Comparison of ENCODE assay signal across 11 mouse cellular contexts in the genomic region with DNA sequence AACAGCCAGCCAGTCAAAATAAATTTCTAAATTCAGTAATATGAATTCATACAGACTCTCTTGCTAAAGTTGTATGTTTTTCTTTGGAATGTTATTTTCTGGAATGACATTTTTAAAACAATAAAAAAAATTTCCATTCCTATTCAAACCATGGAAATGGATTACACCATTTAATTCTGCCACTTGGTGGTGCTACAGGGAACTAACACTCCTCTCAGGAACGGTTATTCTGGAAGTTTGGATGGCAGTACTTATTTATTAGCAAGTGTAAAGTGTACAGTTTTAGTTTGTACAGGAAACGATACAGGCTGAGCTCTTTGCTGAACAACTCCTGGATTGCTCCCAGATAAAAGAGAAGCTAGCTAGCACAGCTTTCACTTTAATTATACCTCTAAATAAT. TPM values are rescaled to one million over a fixed set of nuclear protein-coding genes. Genes with fewer than 3 reads are reported as not detected.
A peak's percentile ranks its signal among the peaks of the same experiment; 100 is the strongest.
DNase-seq lines count a peak whose midpoint lies in the region; TF ChIP-seq lines count a peak whose summit lies in the region.
"Had no signal": no experiment of that assay in that cellular context is flagged by ENCODE, and none has a peak within 500 bp of the region (broad histone marks: within the 10 kb centered on the region; RNA-seq: fewer than 3 reads in every experiment).

No protein-coding gene starts in this region.

- intact Hi-C loops in left cerebral cortex, adult 2 months (cut with DNase I): loop anchor here (2.0 to 10.0 kb wide), 3 partner anchors 31 to 463 kb away; a partner anchor contains a TSS

- H3K27ac ChIP-seq in left cerebral cortex, adult 2 months: no peak overlapping the region
- H3K27ac ChIP-seq in macrophage: peak overlapping the region; percentile 60
- H3K27ac ChIP-seq: embryonic facial prominence, embryonic 13.5 days; hindbrain, embryonic 15.5 days; lung, embryonic 15.5 days had no signal

- no peaks in the 10 kb centered on the region for H3K36me3 ChIP-seq in macrophage (ENCODE audit: inconsistent target)
- H3K36me3 ChIP-seq: embryonic facial prominence, embryonic 13.5 days; hindbrain, embryonic 15.5 days; lung, embryonic 15.5 days had no signal

- no peak overlapping the region for H3K4me3 ChIP-seq in left cerebral cortex, adult 2 months
- no peak overlapping the region for H3K4me3 ChIP-seq in macrophage (ENCODE audit: inconsistent target)
- H3K4me3 ChIP-seq: embryonic facial prominence, embryonic 13.5 days; hindbrain, embryonic 15.5 days; lung, embryonic 15.5 days had no signal

- 6% methylated on average over 2 of the region's 2 CpGs for WGBS in macrophage (ENCODE audit: missing documents)

- DNase-seq in gastrocnemius, adult 18-20 months (ENCODE audit: low spot score): peak; percentile 34
- no peak for DNase-seq in gastrocnemius, postnatal 25 days
- no peak for DNase-seq in left cerebral cortex, adult 2 months (ENCODE audit: extremely low spot score in 1 of 2, low spot score in 2 of 2)
- no peak for DNase-seq in left cerebral cortex, adult 8-10 months (ENCODE audit: low spot score in 2 of 2)
- DNase-seq in ZHBTc4 (ENCODE audit: low read depth, low spot score): peak; percentile 53
- no peak for DNase-seq in frontal cortex, postnatal 25 days (ENCODE audit: low spot score in 2 of 2)
- DNase-seq in MN1 (ENCODE audit: low spot score): no peak

- H3K79me2 ChIP-seq in macrophage (ENCODE audit: inconsistent target): peaks cover 27% of the 10 kb centered on the region

- TF ChIP-seq CTCF in left cerebral cortex, adult 2 months (IDR thresholded peaks at IDR 0.05): peak; percentile 76

RNA-seq across cellular contexts. Expression of a gene that starts 2.1 kb away (rescaled TPM):
- 1 to 10 TPM; 6.2 TPM for total RNA-seq in gastrocnemius, adult 18-20 months (2021)
- total RNA-seq in gastrocnemius, postnatal 25 days (2021): 1 to 10 TPM; 4.9 to 5.1 TPM
- total RNA-seq in left cerebral cortex, adult 2 months (2021): 10 to 100 TPM; 77.3 to 79.5 TPM
- total RNA-seq in left cerebral cortex, adult 8-10 months (2022): 10 to 100 TPM; 78.4 to 85.9 (median 82.3) TPM
- total RNA-seq in macrophage (2018; cell fraction: chromatin; rRNA removed): 100 to 1,000 TPM in 18 of 26 experiments, 10 to 100 TPM in 8; 19.9 to 270 (median 171) TPM
- total RNA-seq in macrophage (2018; cell fraction: cytosol; rRNA removed): 10 to 100 TPM; 21.4 to 66.4 (median 59.8) TPM
- 100 to 1,000 TPM in 12 of 26 experiments, 10 to 100 TPM in 14; 28.5 to 157 (median 92.8) TPM for total RNA-seq in macrophage (2018; cell fraction: nucleus; rRNA removed)
- 49.7 to 60.1 TPM (median 60.1 TPM) in 3 replicates for polyA plus RNA-seq in macrophage (2018)

Comparison
In these comparisons a context has a peak if more than half of its experiments do, and no peak if none do; other contexts are left out.
1. DNase-seq: peak in gastrocnemius, adult 18-20 months (single experiment) and ZHBTc4 (single experiment); none in gastrocnemius, postnatal 25 days (single experiment), left cerebral cortex, adult 2 months (0 of 2), left cerebral cortex, adult 8-10 months (0 of 2), frontal cortex, postnatal 25 days (0 of 2) and MN1 (single experiment).
2. RNA of a gene that starts 2.1 kb away (total RNA-seq): 78.4 to 85.9 TPM in left cerebral cortex, adult 8-10 months and 77.3 to 79.5 TPM in left cerebral cortex, adult 2 months; 6.2 TPM in gastrocnemius, adult 18-20 months and 4.9 to 5.1 TPM in gastrocnemius, postnatal 25 days; every median in the first group is over 10 times any median in the second.